Mouse (Mus musculus) spleen, adult 2 months (tissue): ENCODE results near the gene Nav2. TPM values are rescaled to one million over a fixed set of nuclear protein-coding genes. Genes with fewer than 3 reads are reported as not detected.
A peak's percentile ranks its signal among the peaks of the same experiment; 100 is the strongest.

Source experiments
- DNase-seq, 2 experiments: peaks; one replicate each; pipeline versions ENCODE4 v3.0.0 to v3.0.0-alpha.2; 2012 to 2021; ENCODE audit warnings: low spot score in 2 of 2, low read depth in 1 of 2
- H3K27ac ChIP-seq: fragments of 200-500 bp; 2 replicates; pipeline ENCODE4 v1.5.1; 2012; ENCODE audit warnings: low read length, inconsistent platforms; ENCODE audit not compliant: insufficient read depth
- H3K27me3 ChIP-seq: fragments of 200-500 bp; 2 replicates; pipeline ENCODE4 v1.6.1; 2012; ENCODE audit warnings: mild to moderate bottlenecking, moderate library complexity, low read length, inconsistent platforms; ENCODE audit not compliant: control insufficient read depth, insufficient read depth
- H3K36me3 ChIP-seq: fragments of 200-500 bp; 2 replicates; pipeline ENCODE4 v1.6.1; 2012; ENCODE audit warnings: mild to moderate bottlenecking, low read length, inconsistent platforms; ENCODE audit not compliant: control insufficient read depth, insufficient read depth
- H3K4me1 ChIP-seq: fragments of 200-500 bp; 2 replicates; pipeline ENCODE4 v1.6.1; 2011; ENCODE audit warnings: inconsistent platforms; ENCODE audit not compliant: control insufficient read depth, insufficient read depth, insufficient read length
- H3K4me3 ChIP-seq: fragments of 200-500 bp; 2 replicates; pipeline ENCODE4 v1.5.1; 2011; ENCODE audit warnings: mild to moderate bottlenecking, inconsistent platforms; ENCODE audit not compliant: insufficient read depth, insufficient read length; ENCODE audit errors: extremely low read depth
- CTCF ChIP-seq: fragments of 200-500 bp; IDR thresholded peaks from 2 replicates; pipeline ENCODE4 v1.5.1; 2011; ENCODE audit warnings: mild to moderate bottlenecking, inconsistent platforms; ENCODE audit not compliant: insufficient read depth, insufficient read length, insufficient replicate concordance; ENCODE audit errors: extremely low read depth
- POLR2A ChIP-seq: fragments of 200-500 bp; IDR thresholded peaks from 2 replicates; pipeline ENCODE4 v1.6.1; 2011; ENCODE audit warnings: low read depth, low read length, inconsistent platforms
- WGBS: fragments of 180-500 bp; shearing (Covaris S2); methylation state at CpG from one replicate; pipeline ENCODE4 v1.1.7; 2018; 5-methylcytosine and 5-hydroxymethylcytosine counted together
- polyA plus RNA-seq: library from polyadenylated mRNA; depleted of rRNA; stranded (reverse); fragments of >200 nt; gene quantifications from 2 replicates; pipeline ENCODE4 v1.2.3, GENCODE M21; 2012

Gene Nav2
- polyA plus RNA-seq, 1 experiment: 3.5 TPM

DNA sequence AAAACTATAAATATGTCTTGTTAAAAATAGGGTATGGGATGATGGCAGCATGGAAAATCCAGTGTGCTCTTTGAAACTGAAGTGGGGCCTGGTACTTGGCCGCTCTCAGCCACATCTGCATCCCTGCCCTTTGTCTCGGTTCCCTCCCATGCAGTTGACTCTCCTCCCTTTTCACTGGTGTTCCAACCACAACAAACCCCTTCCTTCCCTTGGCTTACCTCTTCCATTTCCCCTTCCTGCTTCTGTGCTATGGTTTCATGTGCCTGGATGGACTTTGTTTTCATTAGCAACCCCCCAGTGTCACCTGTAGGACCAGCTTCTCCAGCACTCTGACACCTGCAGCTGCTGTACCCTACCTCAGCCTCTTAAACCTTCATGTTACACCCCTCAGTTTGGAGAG, 578.8 kb downstream of the Nav2 start:
- 22% methylated on average over 2 of the region's 2 CpGs for WGBS
- no peaks in the 10 kb centered on the region for H3K27me3 ChIP-seq
- no peak overlapping the region for H3K4me3 ChIP-seq
- H3K36me3 ChIP-seq: no peaks in the 10 kb centered on the region
- H3K27ac ChIP-seq: no peak overlapping the region
- H3K4me1 ChIP-seq: no peaks in the 10 kb centered on the region
- TF ChIP-seq POLR2A (no peak), CTCF (no peak)
- no peak for DNase-seq

DNA sequence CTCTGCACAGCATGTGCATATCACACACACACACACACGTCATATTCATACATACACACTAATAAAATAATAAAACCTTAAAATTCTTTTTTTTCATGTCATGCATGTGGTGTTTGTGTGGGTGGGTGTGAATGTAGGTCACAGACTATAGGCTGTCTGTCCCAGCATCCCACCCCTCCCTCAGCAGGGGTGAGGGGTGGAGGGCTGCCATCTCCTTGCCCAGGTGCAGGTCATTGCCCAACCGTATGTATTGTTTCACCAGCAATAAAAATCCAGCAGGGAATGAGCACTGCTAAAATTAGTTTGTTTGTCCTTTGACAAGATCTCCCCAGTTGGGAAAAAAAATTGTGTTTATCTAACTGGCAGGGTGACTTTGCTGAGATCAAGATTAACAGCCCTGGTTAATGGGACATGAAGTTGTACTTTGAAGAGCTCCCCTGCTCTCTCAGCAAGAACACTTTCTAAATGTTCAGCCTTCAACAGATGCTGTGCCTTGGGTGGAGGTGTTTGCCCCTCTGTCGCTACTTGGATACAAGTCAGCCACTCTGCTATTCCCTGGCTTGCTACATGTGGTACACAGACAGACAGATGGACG, 580.1 kb downstream of the Nav2 start:
- H3K4me3 ChIP-seq: no peak overlapping the region
- DNase-seq: no peak
- H3K27me3 ChIP-seq: no peaks in the 10 kb centered on the region
- H3K36me3 ChIP-seq: no peaks in the 10 kb centered on the region
- H3K27ac ChIP-seq: no peak overlapping the region
- TF ChIP-seq POLR2A (no peak), CTCF (no peak)
- 90% methylated on average over 4 of the region's 4 CpGs for WGBS
- no peaks in the 10 kb centered on the region for H3K4me1 ChIP-seq

DNA sequence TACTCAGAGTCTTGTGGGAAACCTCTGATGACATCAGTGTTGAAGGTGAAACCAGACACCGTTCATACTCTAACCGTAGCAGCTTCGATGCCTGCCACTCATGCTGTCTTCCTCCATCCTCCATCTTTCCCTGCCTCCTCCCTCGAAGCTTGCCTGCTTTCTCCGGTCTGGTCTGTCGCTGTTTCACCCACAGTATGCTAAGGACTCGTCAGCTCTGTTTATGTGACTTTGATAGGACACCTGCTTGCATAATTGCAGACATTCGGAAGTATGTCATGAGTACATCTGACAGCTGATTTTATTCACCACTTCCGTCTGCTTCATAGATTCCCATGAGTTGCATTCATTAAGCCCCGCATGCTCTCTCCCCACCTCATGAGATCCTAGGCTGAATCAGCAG, 582.3 kb downstream of the Nav2 start:
- no peak for DNase-seq
- Histone ChIP-seq H3K4me3 (no peak overlapping the region), H3K27me3 (no peaks in the 10 kb centered on the region), H3K27ac (no peak overlapping the region), H3K4me1 (no peaks in the 10 kb centered on the region), H3K36me3 (no peaks in the 10 kb centered on the region)
- 92% methylated on average over 10 of the region's 10 CpGs for WGBS
- TF ChIP-seq CTCF (no peak), POLR2A (no peak)

DNA sequence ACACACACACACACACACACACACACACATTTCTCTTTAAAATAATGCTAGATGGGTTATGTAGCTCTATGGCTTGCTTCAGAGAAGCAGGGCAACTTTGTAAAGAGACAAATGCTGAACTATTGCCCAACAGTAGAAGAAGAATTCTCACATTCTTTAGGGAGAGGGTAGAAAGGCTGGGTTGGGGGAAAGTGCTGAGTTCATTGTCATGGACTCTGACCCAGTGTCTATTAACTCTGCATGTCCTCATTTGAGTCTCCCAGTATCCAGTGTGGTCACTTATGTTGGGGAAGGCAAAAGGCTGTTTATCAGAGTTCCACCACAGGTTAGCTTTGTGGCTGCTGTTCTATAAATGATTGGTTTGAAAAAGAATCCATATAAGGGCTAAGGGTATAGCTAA, 584.1 kb downstream of the Nav2 start:
- DNase-seq: no peak
- TF ChIP-seq CTCF (no peak), POLR2A (no peak)
- no peak overlapping the region for H3K27ac ChIP-seq

DNA sequence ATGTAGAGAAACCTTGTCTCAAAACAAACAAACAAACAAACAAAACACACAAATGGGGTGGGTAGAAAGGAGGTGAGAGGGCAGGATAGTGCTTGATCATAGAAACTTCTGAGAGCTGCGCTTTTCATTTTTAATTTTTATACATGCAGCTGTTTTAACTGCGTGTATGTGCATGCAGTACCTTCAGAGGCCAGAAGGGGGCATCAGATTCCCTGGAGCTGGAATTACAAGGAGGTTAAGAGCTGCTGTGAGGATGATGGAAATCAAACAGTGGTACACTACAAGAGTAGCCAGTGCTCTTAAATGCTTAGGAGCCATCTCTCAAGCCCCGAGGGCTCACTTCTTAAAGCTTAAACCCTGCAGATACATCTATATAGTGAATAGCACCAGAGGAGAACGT, 584.7 kb downstream of the Nav2 start:
- TF ChIP-seq POLR2A: no peak
- TF ChIP-seq CTCF: peak; percentile 26; the same call in 1 of the 2 replicates
- Histone ChIP-seq H3K36me3 (no peaks in the 10 kb centered on the region), H3K27ac (no peak overlapping the region), H3K4me3 (no peak overlapping the region), H3K27me3 (no peaks in the 10 kb centered on the region), H3K4me1 (peaks cover 9% of the 10 kb centered on the region; the same call in 1 of the 2 replicates)
- DNase-seq: peak; percentile 5 to 24
- WGBS: 91% methylated on average over 4 of the region's 4 CpGs

More for the DNA sequence above, 584.1 kb downstream of the Nav2 start:
- no peaks in the 10 kb centered on the region for H3K27me3 ChIP-seq
- H3K4me1 ChIP-seq: peaks cover 9% of the 10 kb centered on the region; the same call in 1 of the 2 replicates
- no peaks in the 10 kb centered on the region for H3K36me3 ChIP-seq
- H3K4me3 ChIP-seq: no peak overlapping the region

DNA sequence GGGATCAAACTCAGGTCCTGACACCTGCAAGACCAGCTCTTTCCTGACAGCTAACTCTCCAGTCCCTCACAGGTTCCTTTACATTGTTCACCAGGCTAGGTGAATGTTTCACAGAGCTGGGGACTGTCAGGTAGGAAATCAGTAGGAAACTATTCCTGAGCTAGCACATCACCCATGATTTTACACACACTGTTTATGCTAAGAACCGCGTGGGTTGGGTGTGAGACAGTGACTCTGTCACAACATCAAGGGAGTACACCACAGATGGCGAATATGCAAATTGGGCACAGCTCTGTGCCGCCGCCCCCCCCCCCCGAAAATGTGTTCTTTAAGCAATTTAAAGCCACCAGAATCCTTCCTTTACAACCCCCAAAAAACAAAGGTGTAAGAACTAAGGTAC, 586.1 kb downstream of the Nav2 start:
- no peak overlapping the region for H3K27ac ChIP-seq
- H3K27me3 ChIP-seq: no peaks in the 10 kb centered on the region
- peaks cover 9% of the 10 kb centered on the region; the same call in 1 of the 2 replicates for H3K4me1 ChIP-seq
- H3K4me3 ChIP-seq: no peak overlapping the region
- WGBS: 79% methylated on average over 6 of the region's 6 CpGs
- TF ChIP-seq POLR2A (no peak), CTCF (no peak)
- no peak for DNase-seq
- H3K36me3 ChIP-seq: no peaks in the 10 kb centered on the region

DNA sequence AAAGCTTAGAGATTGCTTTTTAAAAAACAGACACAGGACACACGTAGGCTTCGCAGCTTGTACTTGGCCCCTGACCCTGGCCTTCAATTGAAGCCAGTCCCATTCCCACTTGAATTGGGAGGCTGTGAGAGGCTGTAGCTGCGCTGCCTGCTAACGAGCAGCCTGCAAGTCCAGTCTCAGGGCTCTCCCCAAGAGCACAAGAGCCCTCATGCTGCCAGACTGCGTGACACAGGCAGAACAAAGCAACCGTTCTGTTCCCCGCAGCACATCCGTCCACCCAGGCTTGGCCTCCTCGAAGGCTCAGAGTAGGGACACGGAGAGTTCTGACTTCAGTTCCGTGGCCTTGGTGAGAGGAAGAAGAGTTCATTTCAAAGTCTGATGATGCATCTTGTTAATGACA, 587.6 kb downstream of the Nav2 start:
- 68% methylated on average over 11 of the region's 11 CpGs for WGBS

More for the DNA sequence above, 587.6 kb downstream of the Nav2 start:
- H3K4me3 ChIP-seq: no peak overlapping the region
- no peak for TF ChIP-seq CTCF
- no peak for TF ChIP-seq POLR2A
- no peaks in the 10 kb centered on the region for H3K36me3 ChIP-seq
- H3K27me3 ChIP-seq: no peaks in the 10 kb centered on the region
- peaks cover 9% of the 10 kb centered on the region; the same call in 1 of the 2 replicates for H3K4me1 ChIP-seq
- no peak overlapping the region for H3K27ac ChIP-seq
- no peak for DNase-seq
